Mouse (Mus musculus): ENCODE data around the gene Chtf18.
A peak's percentile ranks its signal among the peaks of the same experiment; 100 is the strongest.
"Not testable (repeated sequence)": the region's sequence is repeated elsewhere in the genome, so short reads cannot be mapped to it uniquely, and the experiment has no call there.

The Chtf18 gene

DNA sequence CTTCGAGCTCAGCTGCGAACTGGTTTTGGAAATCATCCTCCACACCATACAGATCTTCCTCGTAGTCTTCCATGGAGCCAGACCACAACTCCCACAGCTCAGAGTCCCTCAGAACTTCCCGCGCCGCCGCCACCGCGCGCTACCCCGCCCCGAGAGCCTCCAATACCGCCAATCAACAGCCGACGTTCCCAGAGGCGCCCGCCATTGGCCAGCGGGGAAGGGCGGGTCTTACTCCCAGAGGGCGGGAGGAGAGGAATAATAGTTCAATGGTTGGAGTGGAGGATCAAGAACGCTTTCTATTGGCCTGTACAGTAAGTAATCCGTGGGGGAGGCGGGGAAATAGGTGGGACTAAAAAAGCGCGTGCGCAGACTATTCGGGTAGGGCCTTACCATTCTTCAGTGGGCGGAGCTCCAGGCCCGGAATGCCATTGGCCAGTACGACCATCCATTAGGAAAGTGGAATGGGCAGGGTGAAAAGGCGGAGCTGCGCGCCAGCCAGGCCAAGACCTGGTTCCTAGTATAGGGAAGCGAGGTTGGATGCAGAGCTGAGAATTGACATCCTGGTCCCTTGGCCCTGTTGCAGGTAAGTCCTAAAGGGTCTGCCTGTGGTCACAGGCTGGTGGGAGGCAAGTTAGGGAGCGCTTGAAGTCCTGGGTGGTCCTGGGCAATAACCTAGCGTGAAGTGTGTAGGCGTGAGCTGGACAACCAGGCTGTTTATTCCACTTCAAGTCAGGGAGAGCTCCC, at the start of gene Chtf18, which contains the start of gene Rpusd1:
TSS of gene Chtf18 (minus strand) at position 155 of the 744 bp plus-strand sequence.
TSS of gene Rpusd1 (plus strand) at position 406 of the 744 bp plus-strand sequence.
- peak; percentile 93 for DNase-seq (ENCODE audit: low spot score)

DNA sequence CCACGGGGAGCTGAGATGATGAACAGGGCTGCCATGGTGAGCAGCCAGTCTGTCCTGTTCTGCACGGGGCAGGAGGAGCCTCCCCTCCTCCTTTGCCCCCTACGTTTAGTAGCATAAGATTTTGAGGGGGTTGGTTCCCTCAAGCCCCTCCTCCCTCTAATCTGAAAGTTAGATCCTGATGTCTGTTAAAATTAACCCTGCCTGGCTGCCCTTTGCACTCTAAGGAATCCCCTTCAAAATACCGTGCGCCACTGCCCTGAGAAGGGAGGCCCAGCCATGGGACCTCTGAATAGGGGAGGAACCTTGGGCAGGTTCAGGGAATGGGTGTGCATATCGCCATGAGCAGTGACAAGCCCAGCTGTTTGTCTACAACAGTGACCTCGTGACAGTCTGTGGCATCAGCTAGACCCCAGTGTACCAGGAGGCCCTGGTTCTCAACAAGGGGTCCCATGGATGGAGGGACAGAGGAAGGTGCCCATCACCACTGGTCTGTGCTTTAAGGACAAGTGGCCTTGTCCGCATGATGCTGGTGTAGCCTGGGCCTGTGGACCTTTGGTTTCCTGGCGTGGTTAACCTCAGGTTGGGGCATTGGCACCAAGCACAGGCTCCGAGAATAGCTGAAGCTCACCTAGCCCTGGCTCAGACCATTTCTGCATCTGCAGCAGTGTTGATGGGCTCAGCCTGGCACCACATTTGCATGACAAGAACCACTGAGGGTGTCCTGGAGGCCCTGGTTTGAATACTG, 48.3 kb upstream of the Chtf18 start:
- DNase-seq (ENCODE audit: low spot score): no peak

DNA sequence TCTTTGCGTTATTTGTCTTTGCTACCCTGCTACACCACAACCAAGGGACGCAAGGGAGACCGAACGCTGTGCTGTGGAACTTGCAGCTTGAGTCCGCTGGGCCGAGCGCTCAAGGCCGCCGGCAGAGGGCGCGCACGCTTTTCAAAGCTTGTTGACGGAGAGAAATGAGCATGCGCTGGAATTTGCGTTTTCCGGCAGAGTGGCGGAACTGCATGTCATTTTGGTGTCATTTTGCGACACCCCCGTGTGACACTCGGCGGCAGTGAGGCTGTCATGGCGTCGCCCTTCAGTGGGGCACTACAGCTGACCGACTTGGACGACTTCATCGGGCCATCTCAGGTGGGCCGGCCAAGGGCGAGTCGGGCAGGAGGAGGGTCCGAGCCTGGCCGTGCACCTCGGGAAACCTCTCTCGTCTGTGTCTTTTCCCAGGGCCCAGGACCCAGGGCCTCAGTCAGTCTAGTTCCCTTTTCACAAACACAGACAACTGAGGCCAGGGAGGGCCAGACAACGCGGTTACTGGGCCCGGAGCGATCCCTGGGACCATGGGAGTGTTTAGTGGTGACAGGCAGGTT, 46.4 kb upstream of the Chtf18 start, which contains the start of gene Narfl:
TSS of gene Narfl (plus strand) at position 228 of the 572 bp plus-strand sequence.
- DNase-seq (ENCODE audit: low spot score): peak; percentile 95

DNA sequence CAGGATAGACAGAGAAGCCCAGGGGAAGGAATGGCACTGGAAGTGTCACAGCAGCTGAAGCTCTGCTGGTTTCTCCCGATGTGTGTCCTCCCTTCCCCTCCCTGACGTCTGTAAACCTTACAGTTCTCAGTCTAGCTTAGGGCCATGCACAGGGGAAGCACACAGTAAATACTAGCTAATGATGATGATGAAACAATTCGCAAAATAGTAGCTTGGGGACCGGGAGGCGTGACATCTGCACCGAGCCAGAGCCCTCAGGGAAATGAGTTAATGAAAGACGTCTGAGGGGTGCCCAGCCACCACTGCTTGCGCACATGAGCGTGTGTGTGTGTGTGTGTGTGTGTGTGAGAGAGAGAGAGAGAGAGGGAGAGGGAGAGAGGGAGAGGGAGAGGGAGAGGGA, 42.1 kb upstream of the Chtf18 start:
- no peak for DNase-seq (ENCODE audit: low spot score)

DNA sequence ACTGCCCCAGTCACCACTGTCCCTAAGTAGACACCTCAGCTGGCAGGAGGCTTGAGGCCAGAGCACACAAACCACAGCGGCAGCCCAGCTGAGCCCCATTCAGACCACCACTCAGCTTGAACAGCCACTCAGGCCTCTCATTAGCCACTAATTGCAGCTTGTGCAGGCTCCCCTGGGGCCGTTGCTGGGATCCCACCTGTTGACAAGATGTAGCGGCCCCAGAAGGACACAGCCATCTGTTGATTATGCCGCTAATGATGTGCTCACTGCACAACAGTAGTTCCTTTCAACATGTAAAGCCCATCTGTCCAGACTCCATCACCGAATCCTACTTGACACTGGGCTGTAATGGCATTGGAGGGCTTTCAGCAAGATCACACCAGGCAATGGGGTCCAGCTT, 38.7 kb upstream of the Chtf18 start:
- no peak for DNase-seq (ENCODE audit: low spot score)

DNA sequence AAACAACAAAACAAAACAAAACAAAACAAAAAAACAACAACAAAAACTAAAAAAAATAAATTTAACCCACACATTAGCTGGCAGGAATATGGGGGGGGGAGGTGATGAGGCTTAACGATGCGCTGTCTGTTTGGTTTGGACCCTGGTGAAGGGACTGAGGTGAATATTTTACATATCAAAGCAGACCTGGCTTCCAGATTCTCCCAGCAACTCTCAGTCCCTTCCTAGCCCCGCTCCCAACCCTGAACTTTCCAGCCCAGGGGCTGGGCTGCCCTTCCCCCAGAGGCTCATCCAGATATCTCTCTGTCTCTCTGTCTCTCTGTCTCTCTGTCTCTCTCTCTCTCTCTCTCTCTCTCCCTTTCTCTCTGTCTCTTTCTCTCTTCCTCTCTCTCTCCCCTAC, 35.4 kb upstream of the Chtf18 start:
- DNase-seq (ENCODE audit: low spot score): no peak

DNA sequence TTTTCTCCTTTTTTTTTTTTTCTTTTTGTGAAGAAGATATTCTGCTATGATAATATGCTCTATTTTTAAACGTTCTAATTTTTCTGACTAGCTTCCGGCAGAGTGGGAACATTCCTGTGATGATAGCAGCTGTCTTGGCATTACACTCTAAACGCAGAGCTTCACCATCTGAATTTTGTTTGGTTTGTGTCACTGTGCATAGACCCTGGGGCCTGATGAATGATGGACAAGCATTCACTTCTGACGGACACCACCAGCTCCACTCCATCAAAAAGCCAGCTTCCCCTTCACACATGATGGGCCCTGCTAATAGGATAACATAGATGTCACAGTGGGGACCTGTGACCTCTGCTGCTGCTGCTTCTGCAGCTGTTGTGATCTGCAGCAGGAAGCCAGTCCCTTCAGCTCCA, 34.3 kb upstream of the Chtf18 start:
- no peak for DNase-seq (ENCODE audit: low spot score)

DNA sequence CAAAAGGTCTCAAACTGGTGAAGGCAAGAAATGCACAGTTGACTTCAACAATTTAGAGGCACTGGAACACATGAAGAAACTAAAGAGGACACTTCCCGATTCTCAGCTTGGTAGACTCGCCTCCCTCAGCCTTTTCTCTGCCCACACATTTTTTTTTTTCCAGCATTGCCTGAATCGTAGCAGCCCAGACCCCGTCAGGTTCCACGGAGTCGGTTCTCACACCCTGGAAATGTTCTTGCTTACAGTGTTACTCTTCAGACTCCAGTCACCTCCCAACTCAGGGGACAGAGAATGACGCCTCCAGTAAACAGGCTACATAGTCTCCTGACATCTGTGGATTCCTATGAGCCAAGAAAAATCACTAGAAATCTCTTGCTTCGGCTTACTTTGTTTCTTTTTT, 32.9 kb upstream of the Chtf18 start:
- no peak for DNase-seq (ENCODE audit: low spot score)

DNA sequence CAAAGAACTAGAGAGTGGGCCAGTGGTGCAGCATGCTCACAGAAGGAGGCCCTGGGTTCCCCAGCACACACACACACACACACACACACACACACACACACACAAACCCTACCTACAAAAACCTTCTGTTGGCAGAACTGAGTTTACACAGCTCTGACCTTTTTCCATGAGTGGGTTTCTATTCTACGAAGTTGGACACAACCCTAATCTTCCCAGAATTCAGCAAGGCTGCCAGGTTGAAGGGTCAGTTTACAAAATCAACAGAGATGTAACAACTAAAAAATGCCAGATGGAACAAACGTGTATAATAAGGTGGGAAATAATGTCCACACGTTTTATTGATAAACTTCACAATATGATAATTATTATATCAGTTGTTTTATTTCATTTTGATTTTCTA, 30.5 kb upstream of the Chtf18 start:
- no peak for DNase-seq (ENCODE audit: low spot score)

DNA sequence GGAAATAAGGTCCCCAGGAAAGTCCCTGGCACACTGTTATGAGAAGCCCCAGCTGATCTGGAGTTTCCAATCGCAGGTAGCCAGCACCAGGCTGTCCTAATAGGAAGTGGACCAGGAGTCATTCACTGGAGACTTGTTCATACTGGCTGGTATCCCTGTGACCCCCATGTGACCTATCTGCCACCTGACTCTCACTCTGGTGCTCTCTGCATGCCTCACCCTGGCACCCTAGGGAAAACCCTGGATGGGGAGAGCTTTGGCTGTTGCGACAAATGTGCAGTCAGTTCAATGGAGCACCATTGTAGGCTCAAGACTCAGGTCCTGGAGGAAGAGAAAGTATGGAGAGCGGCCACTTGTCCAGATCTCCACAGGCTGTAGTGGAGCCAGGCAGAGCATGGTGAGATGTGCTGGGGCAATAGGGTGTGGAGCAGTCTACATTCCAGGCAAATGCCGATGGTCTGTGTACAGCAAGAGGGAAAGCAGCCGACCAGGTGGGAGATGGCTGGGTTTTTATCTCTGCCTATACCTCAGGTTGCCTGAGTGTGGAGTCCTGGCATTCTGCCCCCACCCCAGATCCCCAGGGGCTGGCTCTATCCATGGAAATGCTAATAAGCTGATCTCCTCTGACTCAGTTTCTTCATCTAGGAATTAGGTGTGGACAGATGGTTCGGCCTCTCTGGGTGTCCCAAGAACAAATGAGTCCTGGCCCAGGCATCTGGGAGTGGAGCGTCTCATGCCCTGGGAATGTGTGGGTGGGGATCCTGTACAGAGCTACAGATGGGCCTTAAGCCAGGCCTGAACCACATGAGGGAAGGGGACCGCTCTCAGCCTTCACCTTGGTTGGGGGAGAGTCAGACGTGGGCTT, 29.4 kb upstream of the Chtf18 start:
- no peak for DNase-seq (ENCODE audit: low spot score)

DNA sequence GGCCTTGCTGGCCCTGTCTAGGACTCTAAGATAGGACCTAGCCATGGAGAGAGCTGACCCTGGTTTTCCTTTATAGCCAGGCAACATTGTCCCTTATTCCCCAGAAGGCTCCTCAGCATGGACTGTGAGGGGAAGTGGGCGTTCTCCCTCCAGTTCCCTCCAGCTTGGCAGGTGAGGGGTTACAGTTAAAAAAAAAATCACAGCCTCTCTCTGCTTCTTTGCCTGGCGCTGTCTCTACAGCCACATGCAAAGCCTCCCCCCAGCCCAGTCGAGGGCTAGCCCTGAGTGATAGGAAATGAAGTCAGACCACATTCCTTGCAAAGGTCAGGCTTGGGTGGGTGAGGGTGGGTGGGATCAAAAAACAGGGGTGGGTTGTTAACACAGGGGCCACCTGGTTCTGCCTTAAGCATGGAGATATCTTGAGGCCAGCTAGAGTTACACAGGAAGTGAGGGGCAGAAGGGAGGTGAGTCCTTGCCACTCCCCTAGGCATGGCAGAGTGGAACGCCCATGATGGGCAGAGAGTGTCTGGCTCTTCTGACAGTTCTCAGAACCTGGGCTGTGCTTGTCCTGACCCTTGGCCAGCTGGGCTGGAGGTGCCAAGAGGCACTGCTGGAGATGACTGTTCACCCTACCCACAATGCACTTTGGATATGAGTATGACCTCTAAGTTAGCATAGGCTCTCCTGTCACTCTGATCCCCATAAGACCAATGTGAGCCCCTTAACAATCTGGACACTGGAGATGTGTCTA, 28.6 kb upstream of the Chtf18 start:
- no peak for DNase-seq (ENCODE audit: low spot score)

DNA sequence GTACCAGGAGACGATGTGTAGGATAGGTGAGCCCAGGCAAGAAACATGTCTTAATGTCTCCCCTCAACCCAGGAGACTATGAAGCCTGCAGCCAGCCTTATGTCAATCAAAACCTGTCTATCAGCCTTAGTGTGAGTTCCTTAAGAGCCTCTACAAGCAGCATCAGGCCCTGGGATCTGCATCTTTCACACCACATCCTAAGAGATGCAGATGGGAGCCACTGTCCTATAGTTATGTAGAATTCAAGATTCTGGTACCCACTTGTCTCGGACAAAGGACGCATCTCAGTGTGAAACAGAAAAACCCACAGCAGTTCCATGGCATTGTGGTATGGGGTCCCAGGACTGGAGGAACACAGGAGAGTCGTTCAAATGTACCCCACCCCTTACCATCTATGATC, 27.9 kb upstream of the Chtf18 start:
- no peak for DNase-seq (ENCODE audit: low spot score)

DNA sequence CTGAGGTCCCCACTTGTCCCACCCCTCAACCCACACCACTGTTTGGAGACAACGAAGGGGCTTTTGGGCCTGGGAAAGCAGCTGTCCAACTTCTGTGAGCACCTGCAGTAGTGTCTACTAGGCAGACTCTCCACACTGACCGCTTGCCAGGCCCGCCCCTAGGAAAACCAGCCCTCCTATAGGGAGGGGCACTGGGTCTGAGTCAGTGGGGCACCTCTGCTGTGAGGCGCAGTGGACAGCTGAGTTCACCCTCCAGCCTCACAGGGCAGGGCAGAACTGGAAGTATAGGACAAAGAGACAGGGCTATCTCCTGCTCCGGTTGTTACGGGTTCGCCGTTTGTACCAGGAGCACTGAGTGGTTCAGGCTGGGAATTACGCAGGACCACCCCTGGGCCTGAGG, 27.0 kb upstream of the Chtf18 start, which contains the start of gene Msln:
TSS of gene Msln (minus strand) at position 138 of the 400 bp plus-strand sequence.
- no peak for DNase-seq (ENCODE audit: low spot score)

DNA sequence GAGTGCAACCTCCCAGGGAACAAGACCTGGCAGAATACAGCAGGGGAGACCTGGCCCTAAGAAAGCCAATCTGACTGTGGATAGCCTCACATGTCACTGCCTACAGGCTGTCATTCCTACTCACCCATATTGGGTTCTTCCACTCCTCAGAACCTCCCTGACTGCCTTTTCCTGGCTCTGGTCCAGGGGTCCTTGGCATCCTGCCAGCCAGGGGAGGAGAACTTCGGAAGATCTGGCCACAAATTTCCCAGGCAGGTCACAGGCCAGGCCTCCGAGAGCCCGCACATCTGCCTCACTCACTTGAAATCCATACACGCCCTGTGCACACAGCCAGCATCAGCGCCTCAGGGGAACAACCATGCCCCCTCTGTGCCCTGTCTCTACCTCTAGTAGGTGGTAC, 24.2 kb upstream of the Chtf18 start:
- DNase-seq (ENCODE audit: low spot score): peak; percentile 50

DNA sequence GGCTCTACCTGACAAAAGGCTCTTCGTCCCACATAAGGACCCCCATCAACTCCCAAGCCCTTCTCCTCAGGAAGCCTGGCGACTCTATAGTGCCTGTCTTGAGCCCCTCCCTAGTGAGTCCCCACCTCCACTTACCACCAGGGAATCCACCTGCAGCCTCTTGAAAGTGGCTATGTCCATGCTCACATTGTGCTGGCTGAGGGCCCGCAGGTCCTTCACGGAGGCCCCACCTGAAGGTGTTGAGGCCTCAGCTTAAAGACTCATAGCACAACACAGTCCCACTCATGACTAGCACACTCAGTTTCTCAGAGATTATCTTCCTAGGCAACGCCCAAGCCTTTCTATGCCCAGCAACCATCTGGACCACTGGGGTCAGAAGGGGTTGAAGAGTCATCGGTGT, 22.1 kb upstream of the Chtf18 start:
- no peak for DNase-seq (ENCODE audit: low spot score)

DNA sequence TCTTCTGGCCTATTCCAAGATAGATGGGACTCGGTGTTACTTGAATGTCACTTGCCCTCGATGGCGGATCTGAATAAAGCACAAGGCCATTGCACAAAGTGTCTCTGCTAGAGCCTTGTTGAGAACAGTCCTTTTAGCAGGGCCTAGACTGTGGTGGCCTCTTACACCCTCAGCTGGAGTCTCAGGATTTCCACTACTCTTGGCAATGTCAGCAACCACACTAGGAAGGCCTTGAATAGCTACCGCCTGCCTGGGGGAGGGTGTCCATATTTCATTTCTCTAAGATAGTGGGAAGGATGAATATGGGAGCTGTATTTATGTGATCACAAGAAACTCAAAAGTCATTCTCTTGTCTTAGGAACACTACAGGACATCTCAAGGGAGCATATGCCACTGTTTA, 21.0 kb upstream of the Chtf18 start:
- DNase-seq (ENCODE audit: low spot score): no peak

DNA sequence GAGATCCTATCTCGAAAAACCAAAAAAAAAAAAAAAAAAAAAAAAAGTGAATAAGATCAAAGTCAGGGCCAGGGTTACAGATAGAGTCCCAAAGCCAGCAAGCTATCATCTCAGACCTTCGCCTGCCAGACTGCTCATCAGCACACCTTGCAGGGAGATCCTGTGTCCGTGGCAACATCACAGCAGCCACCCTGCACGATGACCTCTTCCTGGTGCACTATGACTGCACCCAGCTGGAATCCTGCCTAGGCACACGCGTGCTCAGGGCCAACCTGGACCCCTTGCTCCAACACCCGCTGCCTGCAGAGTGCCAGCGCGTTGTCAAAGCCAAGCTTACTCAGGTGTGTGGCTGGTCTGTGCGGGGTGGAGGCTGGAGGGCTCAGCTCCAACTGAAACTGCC, 17.1 kb upstream of the Chtf18 start:
- no peak for DNase-seq (ENCODE audit: low spot score)

DNA sequence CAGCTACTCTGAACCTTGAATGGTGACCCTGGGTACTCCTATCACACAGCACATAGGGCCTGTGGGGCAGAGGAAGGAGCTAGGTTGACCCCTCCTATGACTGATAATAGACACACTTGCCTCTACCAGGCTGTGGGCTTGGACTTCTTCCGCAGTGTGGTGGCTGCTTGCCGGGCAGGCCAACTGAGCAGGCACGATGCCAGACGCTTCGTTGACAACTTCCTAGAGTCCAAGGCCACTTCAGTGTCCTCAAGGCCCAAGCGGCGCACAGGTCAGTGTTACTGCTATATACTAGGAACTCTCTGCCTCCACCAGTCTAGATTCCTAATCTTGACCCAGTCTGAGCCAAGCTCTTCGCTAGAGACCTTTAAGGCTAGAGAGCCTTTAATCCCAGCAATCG, 16.6 kb upstream of the Chtf18 start:
- DNase-seq (ENCODE audit: low spot score): no peak

DNA sequence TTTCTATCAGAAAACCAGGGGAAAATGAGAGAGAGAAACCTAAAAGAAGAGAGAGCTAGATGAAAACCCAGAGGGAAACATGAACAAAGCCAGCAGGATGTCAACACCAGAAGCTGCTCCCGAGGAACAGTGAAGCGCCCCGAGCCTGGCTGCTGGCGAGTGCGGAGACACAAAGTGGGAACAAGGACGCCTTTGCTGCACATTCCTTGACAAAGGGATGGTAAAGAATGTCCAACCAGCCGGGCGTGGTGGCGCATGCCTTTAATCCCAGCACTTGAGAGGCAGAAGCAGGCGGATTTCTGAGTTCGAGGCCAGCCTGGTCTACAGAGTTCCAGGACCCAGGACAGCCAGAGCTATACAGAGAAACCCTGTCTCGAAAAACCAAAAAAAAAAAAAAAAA, 14.3 kb upstream of the Chtf18 start:
- not testable (repeated sequence) for DNase-seq (ENCODE audit: low spot score)

DNA sequence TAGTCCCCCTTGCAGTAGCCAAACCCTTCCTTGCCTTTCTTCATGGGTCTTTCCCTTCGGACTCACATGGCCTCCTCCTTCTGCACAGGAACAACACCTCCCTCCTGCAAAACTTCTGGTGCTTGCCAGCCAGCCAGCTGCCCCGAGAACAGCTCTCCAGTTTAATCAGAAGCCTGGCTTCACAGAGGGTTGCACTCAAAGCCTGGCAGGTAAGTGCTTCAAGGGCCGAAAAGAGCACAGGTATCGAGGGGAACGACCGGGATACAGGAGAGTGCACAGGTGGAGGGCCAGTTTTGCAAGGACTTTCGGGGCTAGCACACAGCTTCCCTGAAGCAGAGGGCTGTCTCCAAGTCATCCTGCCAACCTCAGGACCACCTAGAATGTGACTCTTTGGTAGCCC, 11.6 kb upstream of the Chtf18 start:
- no peak for DNase-seq (ENCODE audit: low spot score)

DNA sequence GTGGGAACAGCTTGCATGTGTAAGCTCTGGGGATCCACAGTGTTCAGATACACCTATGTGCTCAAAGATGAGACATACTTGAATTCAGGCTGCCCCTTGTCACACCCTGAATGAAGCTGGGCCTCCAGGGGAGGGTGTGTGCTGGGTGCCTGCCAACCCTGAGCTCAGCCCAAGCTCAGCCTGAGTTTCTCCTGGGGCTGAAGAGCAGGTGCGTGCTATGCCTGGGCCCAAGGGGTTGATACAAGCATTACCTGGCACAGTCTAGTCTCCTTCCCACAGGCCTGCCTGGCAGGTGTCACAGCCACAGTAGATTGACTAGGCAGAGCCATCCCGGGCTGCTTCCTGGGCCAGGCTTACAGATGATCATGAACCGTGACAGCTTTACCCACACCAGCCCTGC, 8.5 kb upstream of the Chtf18 start, which contains the start of gene Mslnl:
TSS of gene Mslnl (plus strand) at position 298 of the 400 bp plus-strand sequence.
- no peak for DNase-seq (ENCODE audit: low spot score)
